Mouse (Mus musculus): ENCODE results near the gene Ran. TPM values are rescaled to one million over a fixed set of nuclear protein-coding genes. Genes with fewer than 3 reads are reported as not detected.

Gene Ran
- polyA plus RNA-seq, 1 experiment = 240 TPM

DNA sequence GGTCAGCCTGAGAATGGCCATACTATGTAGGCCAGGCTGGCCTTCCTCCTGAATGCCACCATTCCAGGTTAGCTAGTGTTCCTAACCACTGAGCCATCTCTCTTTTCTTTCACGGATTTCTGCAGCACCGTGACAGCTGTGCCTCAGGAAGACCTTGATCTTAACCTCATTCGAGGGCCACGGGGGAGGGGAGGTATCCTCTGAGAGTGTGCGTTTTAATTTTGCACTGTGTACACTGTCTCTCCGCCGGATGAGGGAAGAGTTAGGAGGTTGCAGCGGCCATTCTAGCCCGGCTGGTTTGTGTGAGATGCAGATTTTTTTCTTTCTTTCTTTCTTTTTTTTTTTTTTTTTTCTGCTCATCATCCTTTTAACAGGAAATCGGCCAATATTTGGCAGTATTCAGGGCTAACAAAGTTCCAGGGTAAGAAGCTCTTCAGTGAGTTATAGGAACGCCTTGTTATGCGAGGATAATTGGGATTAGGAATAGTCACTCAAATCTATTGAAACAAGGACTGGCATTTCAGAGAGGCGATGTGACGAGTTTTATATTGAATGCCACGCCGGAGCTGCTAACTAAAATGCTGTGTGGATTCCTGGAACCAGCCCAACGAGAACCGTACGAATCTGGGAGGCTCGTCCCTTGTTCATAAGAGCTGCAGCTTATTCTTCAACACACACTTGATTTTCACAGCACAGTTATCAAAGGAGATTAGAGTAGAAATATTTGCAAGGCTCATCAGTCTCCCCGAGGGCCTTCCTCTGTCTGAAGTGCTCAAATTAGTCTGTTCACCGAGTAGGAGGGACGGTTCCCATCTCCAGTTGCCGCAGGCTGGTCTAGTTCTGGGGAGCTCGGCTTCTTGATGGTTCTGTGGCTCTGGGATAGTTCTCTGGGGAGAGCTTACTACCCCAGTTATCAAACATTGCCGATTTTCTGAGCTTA lies 26.0 kb downstream of the Ran start:
- TF ChIP-seq POLR2A (IDR thresholded peaks at IDR 0.05; ENCODE audit: borderline replicate concordance, extremely low read depth, insufficient read depth, insufficient read length, poor library complexity, severe bottlenecking) (no peak), CTCF (IDR thresholded peaks at IDR 0.05; ENCODE audit: borderline replicate concordance, extremely low read depth, insufficient read depth, insufficient read length) (no peak)
- peak; percentile 87 for DNase-seq (ENCODE audit: low read depth)

DNA sequence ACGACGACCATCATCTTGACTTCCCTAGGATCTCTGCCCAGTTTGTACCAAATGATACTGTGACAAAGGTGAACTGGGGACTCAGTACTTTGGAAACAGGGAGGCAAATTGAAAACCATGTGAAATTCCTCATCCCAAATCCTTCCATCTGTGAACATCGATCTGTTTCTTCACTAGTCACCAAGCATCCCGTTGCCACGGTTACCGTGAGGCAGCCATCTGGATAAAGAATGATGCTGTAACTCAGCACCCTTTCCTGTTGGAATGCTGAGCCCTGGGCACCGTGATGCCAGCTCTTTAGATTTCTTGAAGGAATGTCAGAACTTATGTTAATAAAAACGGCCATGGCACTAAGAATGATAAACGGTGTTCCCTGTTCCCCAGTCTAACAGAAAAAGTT lies 29.5 kb downstream of the Ran start:
- TF ChIP-seq POLR2A (IDR thresholded peaks at IDR 0.05; ENCODE audit: borderline replicate concordance, extremely low read depth, insufficient read depth, insufficient read length, poor library complexity, severe bottlenecking) = no peak
- no peak for TF ChIP-seq CTCF (IDR thresholded peaks at IDR 0.05; ENCODE audit: borderline replicate concordance, extremely low read depth, insufficient read depth, insufficient read length)
- peak; percentile 91 for DNase-seq (ENCODE audit: low read depth)

DNA sequence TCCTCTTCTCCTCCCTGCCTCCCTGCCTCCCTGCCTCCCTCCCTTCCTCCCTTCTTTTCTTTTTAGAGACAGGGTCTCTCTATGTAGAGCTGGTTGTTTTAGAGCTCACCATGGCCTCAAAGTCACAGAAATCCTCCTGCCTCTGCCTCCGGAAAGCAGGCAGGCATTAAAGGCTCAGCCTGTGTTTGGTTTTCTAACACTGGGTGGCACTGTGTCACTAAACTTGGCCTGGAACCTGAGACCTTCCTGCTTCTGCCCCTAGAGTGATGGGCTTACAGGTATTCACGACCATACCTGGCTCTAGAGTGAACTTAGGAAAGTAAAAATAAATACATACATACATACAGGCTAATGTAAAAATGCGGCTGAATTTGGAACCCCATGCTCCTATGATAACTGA lies 32.0 kb downstream of the Ran start:
- no peak for DNase-seq (ENCODE audit: low read depth)
- no peak for TF ChIP-seq POLR2A (IDR thresholded peaks at IDR 0.05; ENCODE audit: borderline replicate concordance, extremely low read depth, insufficient read depth, insufficient read length, poor library complexity, severe bottlenecking)
- peak; percentile 24; the same call in 1 of the 2 replicates for TF ChIP-seq CTCF (IDR thresholded peaks at IDR 0.05; ENCODE audit: borderline replicate concordance, extremely low read depth, insufficient read depth, insufficient read length)

DNA sequence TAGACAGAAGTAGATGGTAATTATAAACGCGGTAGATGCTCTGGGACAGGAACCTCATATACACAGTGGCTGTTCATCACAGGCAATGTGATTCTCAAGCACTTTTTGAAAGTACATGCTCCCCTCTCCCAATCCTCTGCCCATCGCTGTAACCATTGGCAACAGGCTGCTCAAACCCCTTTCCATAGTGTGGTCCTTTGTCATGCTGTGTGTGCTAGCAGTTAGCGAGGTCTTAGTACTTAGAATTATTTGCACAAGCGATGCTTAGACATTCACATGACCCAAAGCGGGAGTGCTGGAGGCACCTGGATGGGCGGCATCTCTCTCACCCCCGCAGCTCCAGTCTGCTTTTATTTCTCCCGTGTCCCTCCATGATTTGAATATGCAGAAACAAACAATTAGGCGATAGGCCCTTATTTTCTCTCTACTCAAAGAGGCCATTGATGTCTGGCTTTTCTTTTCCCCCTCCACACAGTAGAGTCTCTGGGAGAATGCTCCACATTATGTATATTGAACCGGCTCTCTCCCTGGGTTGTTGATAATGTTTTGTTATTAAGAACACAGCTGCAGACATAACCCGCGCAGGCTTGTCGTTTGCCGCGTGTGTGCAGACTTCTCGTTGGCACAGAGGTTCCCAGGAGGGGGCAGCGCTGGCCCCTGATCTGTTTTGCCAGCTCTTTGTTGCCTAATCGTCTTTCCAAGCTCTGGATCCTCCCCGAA lies 32.9 kb downstream of the Ran start:
- DNase-seq (ENCODE audit: low read depth) = peak; percentile 92
- TF ChIP-seq POLR2A (IDR thresholded peaks at IDR 0.05; ENCODE audit: borderline replicate concordance, extremely low read depth, insufficient read depth, insufficient read length, poor library complexity, severe bottlenecking) = no peak

DNA sequence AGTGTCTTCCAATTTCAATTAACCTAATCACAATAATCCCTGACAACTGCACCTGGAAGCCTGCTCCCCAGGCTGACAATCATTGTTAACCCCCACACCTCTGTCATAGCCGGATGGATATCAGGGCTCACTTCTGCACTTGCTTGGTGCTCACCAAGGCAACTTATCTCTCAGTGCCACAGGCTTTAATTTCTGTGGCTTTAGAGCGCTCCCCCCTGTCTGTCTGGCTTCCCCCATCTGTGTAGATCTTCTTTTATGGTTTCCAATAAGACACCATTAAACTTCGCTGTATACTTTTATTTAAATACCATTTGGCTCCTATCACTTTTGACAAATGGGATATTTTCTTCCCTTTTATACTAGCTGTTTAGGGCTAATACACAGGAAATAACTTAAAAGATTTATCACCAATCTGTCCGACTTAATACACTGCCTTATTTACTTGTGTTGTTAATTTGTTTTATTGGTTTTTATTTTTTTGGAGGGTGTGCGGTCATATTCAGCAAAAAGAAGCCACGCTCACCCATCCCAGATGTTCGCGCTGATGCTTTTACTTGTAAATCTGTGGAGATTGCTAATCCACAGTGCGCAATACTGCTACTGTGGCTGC lies 34.9 kb downstream of the Ran start:
- no peak for DNase-seq (ENCODE audit: low read depth)
- TF ChIP-seq POLR2A (IDR thresholded peaks at IDR 0.05; ENCODE audit: borderline replicate concordance, extremely low read depth, insufficient read depth, insufficient read length, poor library complexity, severe bottlenecking) (no peak), CTCF (IDR thresholded peaks at IDR 0.05; ENCODE audit: borderline replicate concordance, extremely low read depth, insufficient read depth, insufficient read length) (no peak)

DNA sequence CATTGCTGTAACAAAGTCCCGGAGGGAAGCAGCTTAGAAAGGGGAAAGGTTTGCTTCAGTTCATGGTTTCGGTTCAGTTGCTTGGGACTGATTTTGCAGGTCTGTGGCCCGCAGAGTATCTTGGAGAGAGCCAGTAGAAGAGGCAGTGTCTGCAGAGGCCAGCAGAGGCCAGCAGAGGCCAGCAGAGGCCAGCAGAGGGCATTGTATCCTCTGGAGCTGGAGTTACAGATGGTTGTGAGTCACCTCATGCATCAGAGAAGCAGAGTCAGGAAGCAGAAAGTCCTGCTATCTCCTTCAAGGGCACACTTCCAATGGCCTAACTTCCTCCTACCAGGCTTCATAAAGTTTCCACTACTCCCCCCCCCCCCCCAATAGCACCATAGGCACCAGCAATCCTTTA lies 39.2 kb downstream of the Ran start:
- TF ChIP-seq CTCF (IDR thresholded peaks at IDR 0.05; ENCODE audit: borderline replicate concordance, extremely low read depth, insufficient read depth, insufficient read length) (no peak), POLR2A (IDR thresholded peaks at IDR 0.05; ENCODE audit: borderline replicate concordance, extremely low read depth, insufficient read depth, insufficient read length, poor library complexity, severe bottlenecking) (no peak)
- DNase-seq (ENCODE audit: low read depth) = no peak

DNA sequence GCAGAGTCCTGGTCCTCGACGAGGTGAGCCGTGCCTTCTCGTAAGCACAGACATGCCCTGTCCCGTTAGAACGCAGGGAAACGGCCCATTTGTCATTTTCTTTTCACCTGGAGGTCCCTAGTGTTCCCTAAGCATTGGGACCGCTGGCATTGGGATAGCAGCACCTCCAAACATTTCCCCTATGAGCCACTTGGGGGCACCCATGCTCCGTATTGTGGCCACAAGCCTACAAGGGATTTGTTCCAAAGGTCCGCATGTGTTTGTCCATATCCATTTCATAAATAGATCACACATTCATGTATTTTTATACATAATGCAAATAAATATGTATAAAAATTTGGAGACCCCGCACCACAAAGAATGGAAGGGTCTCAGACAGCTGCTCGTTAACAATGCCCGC lies 41.7 kb downstream of the Ran start:
- DNase-seq (ENCODE audit: low read depth) = peak; percentile 91
- TF ChIP-seq POLR2A (IDR thresholded peaks at IDR 0.05; ENCODE audit: borderline replicate concordance, extremely low read depth, insufficient read depth, insufficient read length, poor library complexity, severe bottlenecking) (no peak), CTCF (IDR thresholded peaks at IDR 0.05; ENCODE audit: borderline replicate concordance, extremely low read depth, insufficient read depth, insufficient read length) (peak; percentile 91)

DNA sequence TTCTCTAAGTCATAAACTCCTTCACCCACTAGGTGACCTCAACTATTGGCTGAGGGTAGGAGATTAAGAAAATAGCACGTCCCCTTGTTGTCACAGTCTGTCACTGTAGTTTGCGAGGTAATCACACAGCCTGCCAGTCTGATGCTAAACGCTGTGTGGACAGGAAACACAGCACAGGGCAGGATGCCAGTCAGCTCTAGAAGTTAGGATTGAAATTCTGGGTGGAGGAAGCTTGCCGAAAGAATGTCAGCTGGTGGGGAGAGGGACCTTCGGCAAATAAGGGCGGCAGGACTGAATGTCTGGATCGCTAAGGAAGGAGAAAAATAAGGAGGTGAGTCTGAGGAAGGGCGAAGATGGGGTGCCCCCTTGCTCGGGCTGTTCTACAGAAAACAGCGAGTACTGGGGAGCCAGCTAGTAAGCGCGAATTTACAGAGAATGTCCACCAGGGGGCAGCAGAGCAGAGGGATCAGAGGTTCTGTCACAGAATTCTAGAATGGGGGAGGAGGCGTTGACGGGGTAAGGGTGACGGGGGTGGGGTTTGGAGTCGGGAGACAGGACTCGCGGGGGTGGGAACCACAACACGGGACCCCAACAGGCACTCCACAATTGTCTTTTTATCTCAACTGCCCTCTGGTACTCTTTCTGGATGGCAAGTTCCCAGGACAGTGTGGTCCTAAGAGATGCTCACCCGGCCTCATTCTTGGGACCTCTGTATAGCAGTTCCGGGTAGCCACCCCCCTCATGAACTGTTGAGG lies 43.3 kb downstream of the Ran start:
- peak; percentile 88 for DNase-seq (ENCODE audit: low read depth)
- TF ChIP-seq POLR2A (IDR thresholded peaks at IDR 0.05; ENCODE audit: borderline replicate concordance, extremely low read depth, insufficient read depth, insufficient read length, poor library complexity, severe bottlenecking) (no peak), CTCF (IDR thresholded peaks at IDR 0.05; ENCODE audit: borderline replicate concordance, extremely low read depth, insufficient read depth, insufficient read length) (peak; percentile 86)

DNA sequence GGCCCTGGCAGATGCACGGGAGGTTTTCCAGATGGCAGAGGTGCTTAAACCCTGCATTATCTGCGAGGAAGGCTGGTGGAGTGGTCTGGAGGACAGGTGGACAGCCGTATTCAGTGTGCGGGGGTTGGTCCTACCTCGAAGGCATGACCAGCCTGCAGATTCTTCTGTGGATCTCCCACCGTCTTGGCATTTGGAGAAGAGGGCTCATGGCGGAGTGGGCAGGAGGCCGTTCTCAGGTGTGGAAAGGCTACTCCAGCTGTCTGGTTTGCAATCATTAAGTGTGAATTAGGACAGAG lies 43.9 kb downstream of the Ran start:
- TF ChIP-seq CTCF (IDR thresholded peaks at IDR 0.05; ENCODE audit: borderline replicate concordance, extremely low read depth, insufficient read depth, insufficient read length) = no peak
- TF ChIP-seq POLR2A (IDR thresholded peaks at IDR 0.05; ENCODE audit: borderline replicate concordance, extremely low read depth, insufficient read depth, insufficient read length, poor library complexity, severe bottlenecking) = no peak
- DNase-seq (ENCODE audit: low read depth) = no peak

DNA sequence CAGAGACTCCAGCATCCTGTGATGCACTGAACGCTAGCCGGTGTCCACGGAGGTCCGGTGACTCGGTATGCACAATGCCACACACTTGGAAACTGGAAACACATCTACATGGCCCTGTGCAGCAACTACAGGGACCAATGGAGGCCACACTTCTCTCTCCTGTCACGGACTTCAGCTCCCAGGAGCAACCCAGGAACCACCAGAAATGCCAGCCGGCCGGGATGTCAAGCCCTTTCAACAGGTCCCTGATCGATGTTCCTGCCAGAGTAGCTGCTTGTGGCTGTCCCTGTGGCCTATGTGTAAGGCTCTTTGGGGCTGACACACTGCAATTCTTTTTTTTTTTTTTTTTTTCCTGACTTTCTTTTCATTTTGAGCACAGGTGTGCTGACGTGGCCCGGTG lies 44.3 kb downstream of the Ran start:
- no peak for DNase-seq (ENCODE audit: low read depth)
- TF ChIP-seq CTCF (IDR thresholded peaks at IDR 0.05; ENCODE audit: borderline replicate concordance, extremely low read depth, insufficient read depth, insufficient read length) (no peak), POLR2A (IDR thresholded peaks at IDR 0.05; ENCODE audit: borderline replicate concordance, extremely low read depth, insufficient read depth, insufficient read length, poor library complexity, severe bottlenecking) (no peak)

DNA sequence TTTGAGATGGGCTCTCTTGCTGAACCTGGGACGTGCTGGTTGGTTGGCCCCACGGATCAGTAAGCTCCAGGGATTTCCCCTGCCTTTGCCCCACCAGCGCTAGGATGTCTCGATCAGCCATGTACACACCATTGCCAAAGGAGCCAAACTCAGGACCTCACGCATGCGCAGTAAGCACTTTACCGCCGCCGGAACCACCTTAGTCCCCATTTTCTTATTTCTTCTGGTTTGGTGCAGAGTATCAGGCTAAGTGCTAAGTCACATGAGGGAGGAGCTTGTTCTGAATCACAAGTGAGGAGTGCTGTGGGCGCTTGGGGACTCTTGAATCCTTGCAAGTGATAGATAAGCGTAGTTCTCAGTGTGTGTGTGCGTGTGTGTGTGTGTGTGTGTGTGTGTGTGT lies 45.4 kb downstream of the Ran start:
- DNase-seq (ENCODE audit: low read depth) = no peak
- no peak for TF ChIP-seq CTCF (IDR thresholded peaks at IDR 0.05; ENCODE audit: borderline replicate concordance, extremely low read depth, insufficient read depth, insufficient read length)
- TF ChIP-seq POLR2A (IDR thresholded peaks at IDR 0.05; ENCODE audit: borderline replicate concordance, extremely low read depth, insufficient read depth, insufficient read length, poor library complexity, severe bottlenecking) = no peak
